Mouse (Mus musculus) CH12.LX (cell line): Measurements from ENCODE around the gene Serpini2. TPM values are rescaled to one million over a fixed set of nuclear protein-coding genes. Genes with fewer than 3 reads are reported as not detected.

Experiments
- DNase-seq: peaks from one replicate; pipeline ENCODE4 v3.0.0-alpha.2; 2013; ENCODE audit errors: extremely low read depth
- H3K27ac ChIP-seq: 2 replicates; pipeline ENCODE4 v1.5.1; 2012; ENCODE audit warnings: low read depth, mild to moderate bottlenecking, control low read depth, moderate library complexity; ENCODE audit not compliant: insufficient read depth
- H3K27me3 ChIP-seq: replicated peaks from 2 replicates; pipeline ENCODE3; 2012; ENCODE audit warnings: inconsistent platforms
- H3K36me3 ChIP-seq, 2 experiments: replicated peaks in 1 of 2; 2 replicates each; pipeline versions ENCODE3 to v1.6.1; 2012; ENCODE audit warnings: inconsistent platforms in 1 of 2, low read length in 1 of 2, mild to moderate bottlenecking in 1 of 2, mixed read lengths in 1 of 2, moderate library complexity in 1 of 2; ENCODE audit not compliant: control insufficient read depth in 1 of 2, insufficient read depth in 1 of 2
- H3K4me1 ChIP-seq, 2 experiments: 2 replicates each; pipeline ENCODE4 v1.6.1; 2012; ENCODE audit warnings: inconsistent platforms in 1 of 2, moderate library complexity in 1 of 2; ENCODE audit not compliant: insufficient read depth in 2 of 2, control insufficient read depth in 1 of 2
- H3K4me2 ChIP-seq: 2 replicates; pipeline ENCODE4 v1.6.1; 2012; ENCODE audit warnings: low read depth, mild to moderate bottlenecking, control low read depth; ENCODE audit not compliant: poor library complexity, insufficient read depth, severe bottlenecking
- H3K4me3 ChIP-seq, 3 experiments: fragments of 150-350 bp in 1 of 3; sonication (generic) in 1 of 3; replicated peaks in 1 of 3; 2 replicates each; pipeline versions ENCODE3 to v1.5.1; 2011 to 2012; ENCODE audit warnings: low read depth in 2 of 3, low read length in 2 of 3, mild to moderate bottlenecking in 2 of 3, moderate library complexity in 2 of 3, control low read depth in 1 of 3, improper control_type of control experiment in 1 of 3, inconsistent platforms in 1 of 3, mixed read lengths in 1 of 3; ENCODE audit not compliant: poor library complexity in 1 of 3
- H3K79me2 ChIP-seq: replicated peaks from 2 replicates; pipeline ENCODE4 v1.6.1; 2012; ENCODE audit warnings: mild to moderate bottlenecking, moderate library complexity; ENCODE audit not compliant: control insufficient read depth, poor library complexity, insufficient read depth, severe bottlenecking; ENCODE audit errors: extremely low read depth
- H3K9ac ChIP-seq: 2 replicates; pipeline ENCODE4 v1.6.1; 2012; ENCODE audit warnings: low read depth, mild to moderate bottlenecking, control low read depth, moderate library complexity; ENCODE audit not compliant: insufficient read depth
- H3K9me3 ChIP-seq: replicated peaks from 2 replicates; pipeline ENCODE3; 2012; ENCODE audit warnings: low read length, inconsistent platforms, mixed read lengths
- CHD1 ChIP-seq: IDR thresholded peaks from 2 replicates; pipeline ENCODE4 v1.6.1; 2012; ENCODE audit warnings: low read depth, low read length, improper control_type of control experiment, inconsistent platforms
- CHD2 ChIP-seq: IDR thresholded peaks from 2 replicates; pipeline ENCODE4 v1.6.1; 2011; ENCODE audit warnings: low read length, improper control_type of control experiment
- CTCF ChIP-seq, 2 experiments: IDR thresholded peaks in 1 of 2; conservative IDR thresholded peaks in 1 of 2; 2 replicates each; pipeline ENCODE4 v1.5.1; 2011 to 2012; ENCODE audit warnings: low read depth in 2 of 2, low read length in 2 of 2, improper control_type of control experiment in 1 of 2, inconsistent platforms in 1 of 2, mild to moderate bottlenecking in 1 of 2, moderate library complexity in 1 of 2
- ELF1 ChIP-seq: IDR thresholded peaks from 2 replicates; pipeline ENCODE4 v1.6.1; 2014; ENCODE audit warnings: low read depth, mild to moderate bottlenecking, inconsistent platforms, low read length, improper control_type of control experiment
- HCFC1 ChIP-seq: IDR thresholded peaks from 2 replicates; pipeline ENCODE4 v1.6.1; 2012; ENCODE audit warnings: low read depth, mild to moderate bottlenecking, inconsistent platforms, low read length, improper control_type of control experiment
- JUN ChIP-seq: IDR thresholded peaks from 2 replicates; pipeline ENCODE4 v1.6.1; 2011; ENCODE audit warnings: low read depth, mild to moderate bottlenecking, low read length, improper control_type of control experiment, moderate library complexity; ENCODE audit not compliant: insufficient read depth
- JUND ChIP-seq: conservative IDR thresholded peaks from 2 replicates; pipeline ENCODE4 v1.6.1; 2011; ENCODE audit warnings: low read depth, low read length, improper control_type of control experiment
- KAT2A ChIP-seq: IDR thresholded peaks from 2 replicates; pipeline ENCODE4 v1.6.1; 2012; ENCODE audit warnings: low read length, improper control_type of control experiment, inconsistent platforms; ENCODE audit not compliant: insufficient replicate concordance
- MAFK ChIP-seq: IDR thresholded peaks from 2 replicates; pipeline ENCODE4 v1.6.1; 2011; ENCODE audit warnings: low read length, improper control_type of control experiment; ENCODE audit not compliant: insufficient replicate concordance
- MEF2A ChIP-seq: IDR thresholded peaks from 2 replicates; pipeline ENCODE4 v1.6.1; 2014; ENCODE audit warnings: low read depth, mild to moderate bottlenecking, inconsistent platforms, low read length, improper control_type of control experiment, borderline replicate concordance
- MXI1 ChIP-seq: IDR thresholded peaks from 2 replicates; pipeline ENCODE4 v1.6.1; 2011; ENCODE audit warnings: mild to moderate bottlenecking, low read depth, low read length, improper control_type of control experiment
- MYC ChIP-seq: IDR thresholded peaks from 2 replicates; pipeline ENCODE4 v1.6.1; 2011; ENCODE audit warnings: low read depth, mild to moderate bottlenecking, improper control_type of control experiment, low read length
- PAX5 ChIP-seq: IDR thresholded peaks from 2 replicates; pipeline ENCODE4 v1.6.1; 2012; ENCODE audit warnings: low read length, inconsistent platforms, mixed read lengths
- RAD21 ChIP-seq: IDR thresholded peaks from 2 replicates; pipeline ENCODE4 v1.6.1; 2011; ENCODE audit warnings: low read depth, mild to moderate bottlenecking, low read length, improper control_type of control experiment, moderate library complexity
- SIN3A ChIP-seq: IDR thresholded peaks from 2 replicates; pipeline ENCODE4 v1.6.1; 2012; ENCODE audit warnings: low read length, improper control_type of control experiment, inconsistent platforms
- TCF12 ChIP-seq: IDR thresholded peaks from 2 replicates; pipeline ENCODE4 v1.6.1; 2014; ENCODE audit warnings: low read depth, mild to moderate bottlenecking, inconsistent platforms, low read length, improper control_type of control experiment
- USF2 ChIP-seq: conservative IDR thresholded peaks from 2 replicates; pipeline ENCODE4 v1.6.1; 2011; ENCODE audit warnings: low read depth, low read length, improper control_type of control experiment
- ZC3H11A ChIP-seq: IDR thresholded peaks from 2 replicates; pipeline ENCODE4 v1.6.1; 2012; ENCODE audit warnings: low read depth, mild to moderate bottlenecking, inconsistent platforms, low read length, improper control_type of control experiment
- dilution Hi-C: fragments of 300-500 bp; cut with MboI; formaldehyde crosslinking; loops from 2 replicates; pipeline ENCODE4 v1.14.3; 2020; ENCODE audit warnings: low sequenced_read_pairs; ENCODE audit not compliant: extremely low pct_unique_long_range_greater_than_20kb, extremely low pct_ligation_motif_present
- in situ Hi-C: fragments of 300-500 bp; cut with MboI; formaldehyde crosslinking; loops from 3 replicates; pipeline ENCODE4 v1.14.3; 2019; ENCODE audit warnings: low sequenced_read_pairs, low pct_ligation_motif_present, low pct_unique_long_range_greater_than_20kb, mixed read lengths
- polyA plus RNA-seq: library from polyadenylated mRNA; unstranded; fragments of >175 nt; gene quantifications from 2 replicates; pipeline ENCODE4 v1.2.1, GENCODE M21; 2012; ENCODE audit warnings: low read depth; ENCODE audit not compliant: insufficient read length
- total RNA-seq, 2 experiments: library from RNA; depleted of rRNA; stranded (reverse); fragments of 300-350 nt in 1 of 2; fragments of >200 nt in 1 of 2; gene quantifications; 2 replicates each; pipeline ENCODE4 v1.2.3; 2012 to 2014

Gene Serpini2
- total RNA-seq (2012; rRNA removed) (not detected in 2 replicates), total RNA-seq (2014; rRNA removed) (not detected in 2 replicates), polyA plus RNA-seq (not detected in 2 replicates)

GRCm38 (mm10) chr3:75269978-75270377 lies at the start of gene Serpini2:
Gene Serpini2 (minus strand): TSS chr3:75270078.
- in situ Hi-C loops (no loop called here), dilution Hi-C loops (no loop called here)
- no peak within 1 kb of the TSS for H3K4me2 ChIP-seq
- H3K27ac ChIP-seq, result no peak within 1 kb of the TSS
- no peak for DNase-seq
- H3K27me3 ChIP-seq, result no peaks in the 10 kb centered on the region
- H3K79me2 ChIP-seq, result no peaks in the 10 kb centered on the region
- no peaks in the 10 kb centered on the region for H3K36me3 ChIP-seq
- no peak within 1 kb of the TSS for H3K9ac ChIP-seq
- no peak within 1 kb of the TSS for H3K4me3 ChIP-seq
- H3K4me1 ChIP-seq, result no peaks in the 10 kb centered on the region
- H3K9me3 ChIP-seq, result no peaks in the 10 kb centered on the region
- no peak for TF ChIP-seq TCF12
- TF ChIP-seq KAT2A, result no peak
- no peak for TF ChIP-seq ELF1

GRCm38 (mm10) chr3:75308861-75309260 lies 39.0 kb upstream of the Serpini2 start:
- Histone ChIP-seq H3K4me3 (no peak overlapping the region), H3K9me3 (no peaks in the 10 kb centered on the region), H3K4me2 (no peak overlapping the region), H3K9ac (no peak overlapping the region), H3K27ac (no peak overlapping the region), H3K36me3 (no peaks in the 10 kb centered on the region), H3K4me1 (no peaks in the 10 kb centered on the region), H3K79me2 (no peaks in the 10 kb centered on the region), H3K27me3 (no peaks in the 10 kb centered on the region)
- TF ChIP-seq KAT2A (no peak), ZC3H11A (no peak), ELF1 (no peak), JUND (no peak), RAD21 (no peak), MEF2A (no peak), CTCF (conservative IDR thresholded peaks at IDR 0.05 in 1 of 2, IDR thresholded peaks at IDR 0.05 in 1 of 2; ENCODE audit: low read depth in 2 of 2, low read length in 2 of 2) (no peak), CHD1 (no peak), JUN (no peak), USF2 (no peak), MYC (no peak)
- dilution Hi-C loops (no loop called here), in situ Hi-C loops (no loop called here)
- no peak for DNase-seq

- TF ChIP-seq CHD2, result no peak
- TF ChIP-seq MAFK, result no peak
- TF ChIP-seq HCFC1, result no peak
- no peak for TF ChIP-seq PAX5
- no peak for TF ChIP-seq MXI1
- no peak for TF ChIP-seq ZC3H11A
- no peak for TF ChIP-seq SIN3A
- no peak overlapping the region for H3K4me3 ChIP-seq
- H3K27me3 ChIP-seq, result no peaks in the 10 kb centered on the region
- no peak overlapping the region for H3K9ac ChIP-seq
- H3K36me3 ChIP-seq, result no peaks in the 10 kb centered on the region
- in situ Hi-C loops, result no loop called here
- DNase-seq, result no peak
- no peak overlapping the region for H3K4me2 ChIP-seq
- no peaks in the 10 kb centered on the region for H3K79me2 ChIP-seq
- no peaks in the 10 kb centered on the region for H3K9me3 ChIP-seq
- no peak overlapping the region for H3K27ac ChIP-seq
- H3K4me1 ChIP-seq, result no peaks in the 10 kb centered on the region
- dilution Hi-C loops, result no loop called here
Observed at GRCm38 (mm10) chr3:75308228-75308627, 38.4 kb upstream of the Serpini2 start.
